In genomic region chr9:121995508-121996131, GRCm38 (mm10) we compare ENCODE assay signal across 8 mouse cellular contexts. TPM values are rescaled to one million over a fixed set of nuclear protein-coding genes. Genes with fewer than 3 reads are reported as not detected.
DNase-seq lines count a peak whose midpoint lies in the region; ATAC-seq and TF ChIP-seq lines count a peak whose summit lies in the region.

No protein-coding gene starts in this region.

- H3K4me3 ChIP-seq in embryonic facial prominence, embryonic 15.5 days (replicated peaks): peak overlapping the region; percentile 76
- H3K4me3 ChIP-seq in kidney, embryonic 14.5 days (ENCODE audit: low read length): peak overlapping the region; percentile 87
- H3K4me3 ChIP-seq in limb, embryonic 13.5 days: peak overlapping the region; percentile 85
- peak overlapping the region; percentile 91 for H3K4me3 ChIP-seq in midbrain, embryonic 16.5 days (ENCODE audit: low read depth, low read length)
- H3K4me3 ChIP-seq in testis, adult 2 months (ENCODE audit: control insufficient read depth, low read depth, low read length): peak overlapping the region; percentile 82

- DNase-seq in spleen, adult 18-20 months: peak; percentile 10 to 28
- DNase-seq in spleen, adult 12 weeks (ENCODE audit: low spot score): no peak
- peak; percentile 78 to 84 for DNase-seq in heart, adult 9 months (ENCODE audit: low spot score in 2 of 2)

- no peak for TF ChIP-seq CTCF in testis, adult 2 months (IDR thresholded peaks at IDR 0.05; ENCODE audit: control insufficient read depth, insufficient read depth, insufficient replicate concordance, low read depth, low read length)

- no peaks in the 10 kb centered on the region for H3K9me3 ChIP-seq in embryonic facial prominence, embryonic 15.5 days (replicated peaks)
- H3K9me3 ChIP-seq in kidney, embryonic 14.5 days (ENCODE audit: control insufficient read depth, low read length): no peaks in the 10 kb centered on the region
- no peaks in the 10 kb centered on the region for H3K9me3 ChIP-seq in limb, embryonic 13.5 days
- H3K9me3 ChIP-seq in midbrain, embryonic 16.5 days (replicated peaks; ENCODE audit: control insufficient read depth, low read length, poor library complexity, severe bottlenecking): no peaks in the 10 kb centered on the region

- no peaks in the 10 kb centered on the region for H3K27me3 ChIP-seq in embryonic facial prominence, embryonic 15.5 days
- no peaks in the 10 kb centered on the region for H3K27me3 ChIP-seq in kidney, embryonic 14.5 days (ENCODE audit: control insufficient read depth, insufficient read depth, low read length)
- H3K27me3 ChIP-seq in limb, embryonic 13.5 days: no peaks in the 10 kb centered on the region
- H3K27me3 ChIP-seq in midbrain, embryonic 16.5 days (ENCODE audit: control insufficient read depth, insufficient read depth, low read depth, low read length): no peaks in the 10 kb centered on the region; the same call in 1 of the 2 replicates
- H3K27me3 ChIP-seq in testis, adult 2 months (ENCODE audit: control insufficient read depth, insufficient read depth, low read length): no peaks in the 10 kb centered on the region

- H3K9ac ChIP-seq in embryonic facial prominence, embryonic 15.5 days: peak overlapping the region; percentile 68
- peak overlapping the region; percentile 83 for H3K9ac ChIP-seq in kidney, embryonic 14.5 days (ENCODE audit: low read depth, low read length)
- H3K9ac ChIP-seq in limb, embryonic 13.5 days: peak overlapping the region; percentile 82
- peak overlapping the region; percentile 95 for H3K9ac ChIP-seq in midbrain, embryonic 16.5 days (ENCODE audit: low read depth, low read length)

- under 1% methylated on average over 53 of the region's 53 CpGs for WGBS in embryonic facial prominence, embryonic 15.5 days
- WGBS in kidney, embryonic 14.5 days: 1% methylated on average over 47 of the region's 53 CpGs
- under 1% methylated on average over 52 of the region's 53 CpGs for WGBS in limb, embryonic 13.5 days
- under 1% methylated on average over 53 of the region's 53 CpGs for WGBS in midbrain, embryonic 16.5 days

- ATAC-seq in embryonic facial prominence, embryonic 15.5 days (ENCODE audit: insufficient number of reproducible peaks, low FRiP score, low TSS enrichment, low read depth): peak; percentile 63
- ATAC-seq in kidney, embryonic 14.5 days (ENCODE audit: low FRiP score, low TSS enrichment): peak; percentile 90
- ATAC-seq in limb, embryonic 13.5 days (ENCODE audit: low FRiP score, low read depth): peak; percentile 89
- peak; percentile 90 for ATAC-seq in midbrain, embryonic 16.5 days

- TF ChIP-seq POLR2A in testis, adult 2 months (IDR thresholded peaks at IDR 0.05; ENCODE audit: control insufficient read depth, low read depth, low read length): no peak

- H3K27ac ChIP-seq in embryonic facial prominence, embryonic 15.5 days (replicated peaks): no peak overlapping the region
- no peak overlapping the region for H3K27ac ChIP-seq in kidney, embryonic 14.5 days (ENCODE audit: low read depth, low read length)
- no peak overlapping the region for H3K27ac ChIP-seq in limb, embryonic 13.5 days
- H3K27ac ChIP-seq in midbrain, embryonic 16.5 days (ENCODE audit: low read length): peak overlapping the region; percentile 54; the same call in 1 of the 2 replicates
- no peak overlapping the region for H3K27ac ChIP-seq in testis, adult 2 months (ENCODE audit: control insufficient read depth, insufficient read depth, low read depth, low read length)

- no peaks in the 10 kb centered on the region for H3K36me3 ChIP-seq in embryonic facial prominence, embryonic 15.5 days
- H3K36me3 ChIP-seq in kidney, embryonic 14.5 days (ENCODE audit: control insufficient read depth, insufficient read depth, low read length): no peaks in the 10 kb centered on the region
- no peaks in the 10 kb centered on the region for H3K36me3 ChIP-seq in limb, embryonic 13.5 days
- no peaks in the 10 kb centered on the region for H3K36me3 ChIP-seq in midbrain, embryonic 16.5 days (ENCODE audit: control insufficient read depth, insufficient read depth, low read length)
- no peaks in the 10 kb centered on the region for H3K36me3 ChIP-seq in testis, adult 2 months (ENCODE audit: control insufficient read depth, insufficient read depth, low read length)

- peaks cover 21% of the 10 kb centered on the region for H3K4me1 ChIP-seq in embryonic facial prominence, embryonic 15.5 days
- H3K4me1 ChIP-seq in kidney, embryonic 14.5 days (ENCODE audit: control insufficient read depth, insufficient read depth, low read length): peaks cover 4% of the 10 kb centered on the region; the same call in 1 of the 2 replicates
- H3K4me1 ChIP-seq in limb, embryonic 13.5 days: peaks cover 20% of the 10 kb centered on the region
- peaks cover 20% of the 10 kb centered on the region for H3K4me1 ChIP-seq in midbrain, embryonic 16.5 days (ENCODE audit: control insufficient read depth, insufficient read depth, low read length)
- peaks cover 9% of the 10 kb centered on the region for H3K4me1 ChIP-seq in testis, adult 2 months (ENCODE audit: control insufficient read depth, insufficient read depth, low read length)

- H3K4me2 ChIP-seq in embryonic facial prominence, embryonic 15.5 days (replicated peaks): peak overlapping the region; percentile 96
- H3K4me2 ChIP-seq in kidney, embryonic 14.5 days (replicated peaks; ENCODE audit: low read depth, low read length): peak overlapping the region; percentile 93
- peak overlapping the region; percentile 94 for H3K4me2 ChIP-seq in limb, embryonic 13.5 days (replicated peaks)
- peak overlapping the region; percentile 84 for H3K4me2 ChIP-seq in midbrain, embryonic 16.5 days (ENCODE audit: low read length)

RNA-seq across cellular contexts. Expression of gene Pomgnt2, which starts 1.3 kb away (rescaled TPM):
- polyA plus RNA-seq in embryonic facial prominence, embryonic 15.5 days (2015; fragmentation: Nextera tagmentation; extraction: Ambion mirVana): 18.4 and 21.2 TPM in 2 replicates
- polyA plus RNA-seq in kidney, embryonic 14.5 days (2014; fragmentation: Nextera tagmentation; extraction: Ambion mirVana): 8.6 and 11.6 TPM in 2 replicates
- 15.2 and 16.0 TPM in 2 replicates for polyA plus RNA-seq in limb, embryonic 13.5 days (2015; fragmentation: Nextera tagmentation; extraction: Ambion mirVana)
- 40.2 and 42.0 TPM in 2 replicates for polyA plus RNA-seq in midbrain, embryonic 16.5 days (2015; fragmentation: Nextera tagmentation; extraction: Ambion mirVana)
- 6.2 and 8.7 TPM in 2 replicates for polyA plus RNA-seq in testis, adult 2 months (2012; rRNA removed)

RNA-seq across cellular contexts. Expression of gene Fam198a, which starts 44.8 kb away (rescaled TPM):
- polyA plus RNA-seq in embryonic facial prominence, embryonic 15.5 days (2015; fragmentation: Nextera tagmentation; extraction: Ambion mirVana): 4.1 and 4.7 TPM in 2 replicates
- 0.73 and 1.0 TPM in 2 replicates for polyA plus RNA-seq in kidney, embryonic 14.5 days (2014; fragmentation: Nextera tagmentation; extraction: Ambion mirVana)
- polyA plus RNA-seq in limb, embryonic 13.5 days (2015; fragmentation: Nextera tagmentation; extraction: Ambion mirVana): 5.4 and 6.1 TPM in 2 replicates
- polyA plus RNA-seq in midbrain, embryonic 16.5 days (2015; fragmentation: Nextera tagmentation; extraction: Ambion mirVana): 1.5 and 2.6 TPM in 2 replicates
- polyA plus RNA-seq in testis, adult 2 months (2012; rRNA removed): 0.54 and 0.70 TPM in 2 replicates
